Mouse (Mus musculus) heart, embryonic 16.5 days (tissue): ENCODE measurements around the gene Rer1. TPM values are rescaled to one million over a fixed set of nuclear protein-coding genes. Genes with fewer than 3 reads are reported as not detected.
A peak's percentile ranks its signal among the peaks of the same experiment; 100 is the strongest.

Experiments used
- ATAC-seq: fragments of 200-750 bp; cut with Nextera tagmentation; replicated peaks from 2 replicates; pipeline ENCODE4 v1.8.0; 2017; ENCODE audit warnings: moderate number of reproducible peaks; ENCODE audit not compliant: insufficient read depth, low FRiP score; ENCODE audit errors: extremely low read depth
- H3K27ac ChIP-seq: fragments of 300-500 bp; sonication (generic); 2 replicates; pipeline ENCODE4 v1.5.1; 2014; ENCODE audit warnings: mild to moderate bottlenecking, low read length, control low read depth, moderate library complexity
- H3K27me3 ChIP-seq: fragments of 300-500 bp; sonication (generic); 2 replicates; pipeline ENCODE4 v1.6.1; 2014; ENCODE audit warnings: low read length, mixed read lengths; ENCODE audit not compliant: control insufficient read depth, insufficient read depth
- H3K36me3 ChIP-seq: fragments of 300-500 bp; sonication (generic); 2 replicates; pipeline ENCODE4 v1.6.1; 2014; ENCODE audit not compliant: control insufficient read depth, insufficient read depth
- H3K4me1 ChIP-seq: fragments of 300-500 bp; sonication (generic); 2 replicates; pipeline ENCODE4 v1.6.1; 2014; ENCODE audit warnings: low read length, mixed read lengths; ENCODE audit not compliant: control insufficient read depth, insufficient read depth
- H3K4me2 ChIP-seq: fragments of 300-500 bp; sonication (generic); 2 replicates; pipeline ENCODE4 v1.6.1; 2014; ENCODE audit warnings: low read depth, mild to moderate bottlenecking, control low read depth, low read length
- H3K4me3 ChIP-seq: fragments of 300-500 bp; sonication (generic); 2 replicates; pipeline ENCODE4 v1.5.1; 2014; ENCODE audit warnings: mild to moderate bottlenecking, control low read depth, low read length
- H3K9ac ChIP-seq: fragments of 300-500 bp; sonication (generic); 2 replicates; pipeline ENCODE4 v1.6.1; 2014; ENCODE audit warnings: low read length, control low read depth
- H3K9me3 ChIP-seq: fragments of 300-500 bp; sonication (generic); replicated peaks from 2 replicates; pipeline ENCODE4 v1.6.1; 2016; ENCODE audit warnings: low read length; ENCODE audit not compliant: control insufficient read depth
- WGBS: fragments of 180-500 bp; shearing (Covaris S2); extraction: QIAGEN DNeasy Blood & Tissue Kit; methylation state at CpG from one replicate; pipeline ENCODE4 v1.1.7; 2014; 5-methylcytosine and 5-hydroxymethylcytosine counted together
- polyA plus RNA-seq: library from polyadenylated mRNA; unstranded; fragments of >200 nt; fragmentation: Nextera tagmentation; extraction: Ambion mirVana; gene quantifications from 2 replicates; pipeline ENCODE4 v1.2.1, GENCODE M21; 2015

Gene Rer1
- polyA plus RNA-seq, 1 experiment from 2014 or later: 138 TPM

GRCm38 (mm10) chr4:155120038-155120437 is 33.9 kb upstream of the Rer1 start:
- H3K27ac ChIP-seq: no peak overlapping the region
- peaks cover 23% of the 10 kb centered on the region for H3K4me1 ChIP-seq
- no peaks in the 10 kb centered on the region for H3K36me3 ChIP-seq
- H3K9me3 ChIP-seq: no peaks in the 10 kb centered on the region
- 84% methylated on average over 7 of the region's 7 CpGs for WGBS
- ATAC-seq: no peak
- H3K4me3 ChIP-seq: no peak overlapping the region
- no peak overlapping the region for H3K9ac ChIP-seq
- no peaks in the 10 kb centered on the region for H3K27me3 ChIP-seq
- no peak overlapping the region for H3K4me2 ChIP-seq

GRCm38 (mm10) chr4:155118278-155118677 is 32.1 kb upstream of the Rer1 start:
- no peak for ATAC-seq
- Histone ChIP-seq H3K9me3 (no peaks in the 10 kb centered on the region), H3K4me3 (no peak overlapping the region), H3K27ac (no peak overlapping the region), H3K36me3 (no peaks in the 10 kb centered on the region), H3K9ac (no peak overlapping the region), H3K27me3 (no peaks in the 10 kb centered on the region), H3K4me1 (peaks cover 25% of the 10 kb centered on the region), H3K4me2 (no peak overlapping the region)
- WGBS: 90% methylated on average over 10 of the region's 10 CpGs

GRCm38 (mm10) chr4:155117396-155117978 is 31.3 kb upstream of the Rer1 start:
- WGBS: 68% methylated on average over 6 of the region's 6 CpGs
- ATAC-seq: no peak
- Histone ChIP-seq H3K4me2 (no peak overlapping the region), H3K9me3 (no peaks in the 10 kb centered on the region), H3K9ac (no peak overlapping the region), H3K4me3 (no peak overlapping the region), H3K4me1 (peaks cover 18% of the 10 kb centered on the region), H3K27ac (no peak overlapping the region), H3K27me3 (no peaks in the 10 kb centered on the region), H3K36me3 (no peaks in the 10 kb centered on the region)

- Histone ChIP-seq H3K4me2 (no peak overlapping the region), H3K4me3 (no peak overlapping the region), H3K9ac (no peak overlapping the region), H3K27me3 (no peaks in the 10 kb centered on the region), H3K9me3 (no peaks in the 10 kb centered on the region), H3K36me3 (no peaks in the 10 kb centered on the region), H3K4me1 (peaks cover 13% of the 10 kb centered on the region), H3K27ac (no peak overlapping the region)
- no peak for ATAC-seq
- WGBS: 73% methylated on average over 4 of the region's 4 CpGs
These were observed 30.4 kb upstream of the Rer1 start for GRCm38 (mm10) chr4:155116607-155117006.

- 67% methylated on average over 8 of the region's 8 CpGs for WGBS
- 0 out of 2 replicates have a peak overlapping the region, but pooled peaks have one; percentile 15 for H3K27ac ChIP-seq
- ATAC-seq: no peak; the same call in 1 of the 2 replicates
- H3K4me1 ChIP-seq: peaks cover 10% of the 10 kb centered on the region
- no peak overlapping the region for H3K4me3 ChIP-seq
- no peaks in the 10 kb centered on the region for H3K36me3 ChIP-seq
- H3K4me2 ChIP-seq: no peak overlapping the region
- H3K27me3 ChIP-seq: no peaks in the 10 kb centered on the region
- H3K9ac ChIP-seq: 0 out of 2 replicates have a peak overlapping the region, but pooled peaks have one; percentile 11
- no peaks in the 10 kb centered on the region for H3K9me3 ChIP-seq
These were observed 27.7 kb upstream of the Rer1 start for GRCm38 (mm10) chr4:155113766-155114410.

- Histone ChIP-seq H3K9me3 (no peaks in the 10 kb centered on the region), H3K27ac (0 out of 2 replicates have a peak overlapping the region, but pooled peaks have one; percentile 8), H3K9ac (no peak overlapping the region), H3K36me3 (no peaks in the 10 kb centered on the region), H3K4me3 (no peak overlapping the region), H3K4me1 (peaks cover 10% of the 10 kb centered on the region), H3K4me2 (no peak overlapping the region), H3K27me3 (no peaks in the 10 kb centered on the region)
- ATAC-seq: no peak
- 60% methylated on average over 5 of the region's 5 CpGs for WGBS
These were observed 23.3 kb upstream of the Rer1 start for GRCm38 (mm10) chr4:155109471-155109870.

- Histone ChIP-seq H3K9me3 (no peaks in the 10 kb centered on the region), H3K9ac (no peak overlapping the region), H3K4me2 (no peak overlapping the region), H3K4me3 (no peak overlapping the region), H3K27ac (no peak overlapping the region), H3K27me3 (no peaks in the 10 kb centered on the region), H3K36me3 (no peaks in the 10 kb centered on the region), H3K4me1 (no peaks in the 10 kb centered on the region)
- no peak for ATAC-seq
- WGBS: 68% methylated on average over 4 of the region's 4 CpGs
These were observed 21.7 kb upstream of the Rer1 start for GRCm38 (mm10) chr4:155107886-155108285.

- Histone ChIP-seq H3K9me3 (no peaks in the 10 kb centered on the region), H3K36me3 (no peaks in the 10 kb centered on the region), H3K27ac (no peak overlapping the region), H3K9ac (0 out of 2 replicates have a peak overlapping the region, but pooled peaks have one; percentile 17), H3K4me3 (no peak overlapping the region), H3K4me1 (peaks cover 3% of the 10 kb centered on the region; the same call in 1 of the 2 replicates), H3K27me3 (no peaks in the 10 kb centered on the region), H3K4me2 (no peak overlapping the region)
- 50% methylated on average over 4 of the region's 4 CpGs for WGBS
- ATAC-seq: no peak
These were observed 12.4 kb upstream of the Rer1 start for GRCm38 (mm10) chr4:155098572-155098971.

- Histone ChIP-seq H3K27ac (no peak overlapping the region), H3K4me3 (no peak overlapping the region), H3K27me3 (no peaks in the 10 kb centered on the region), H3K9me3 (no peaks in the 10 kb centered on the region), H3K4me2 (no peak overlapping the region), H3K9ac (no peak overlapping the region), H3K36me3 (no peaks in the 10 kb centered on the region), H3K4me1 (peaks cover 3% of the 10 kb centered on the region; the same call in 1 of the 2 replicates)
- WGBS: 86% methylated on average over 6 of the region's 6 CpGs
- ATAC-seq: no peak
These were observed 11.3 kb upstream of the Rer1 start for GRCm38 (mm10) chr4:155097452-155097851.
